Comparison of ENCODE assay signal across 21 mouse cellular contexts in the genomic region with DNA sequence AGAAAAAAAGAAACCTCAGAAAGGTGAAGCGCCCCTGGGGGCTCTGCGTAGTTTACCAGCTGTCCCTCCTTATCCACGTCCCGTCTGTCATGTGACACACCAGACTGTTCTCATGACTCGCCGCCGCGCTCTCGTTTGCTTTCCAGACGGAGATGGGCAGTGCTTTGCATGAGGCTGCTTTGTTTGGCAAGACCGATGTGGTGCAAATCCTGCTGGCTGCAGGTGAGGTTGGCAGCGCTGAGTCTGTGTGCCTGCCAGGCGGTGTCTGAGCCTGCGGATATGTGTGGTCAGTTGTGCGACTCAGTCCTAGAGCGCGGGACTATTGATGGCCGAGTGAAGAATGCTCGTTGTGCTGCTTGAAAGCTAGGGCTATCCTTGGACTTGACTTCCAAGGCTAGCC.
DNase-seq lines count a peak whose midpoint lies in the region; ATAC-seq and TF ChIP-seq lines count a peak whose summit lies in the region.
"Had no signal": no experiment of that assay in that cellular context is flagged by ENCODE, and none has a peak within 500 bp of the region (broad histone marks: within the 10 kb centered on the region; RNA-seq: fewer than 3 reads in every experiment).

No protein-coding gene starts in this region.

- TF ChIP-seq CTCF in cerebellum, adult 2 months (IDR thresholded peaks at IDR 0.05; ENCODE audit: borderline replicate concordance, insufficient read depth, low read depth, low read length), result no peak
- TF ChIP-seq CTCF in intestine, postnatal 0 days (IDR thresholded peaks at IDR 0.05; ENCODE audit: low read depth), result no peak

- no peaks in the 10 kb centered on the region for H3K9me3 ChIP-seq in intestine, postnatal 0 days (ENCODE audit: control insufficient read depth)
- H3K9me3 ChIP-seq in heart, embryonic 12.5 days (replicated peaks), result no peaks in the 10 kb centered on the region
- H3K9me3 ChIP-seq: embryonic facial prominence, embryonic 12.5 days; hindbrain, embryonic 10.5 days; intestine, embryonic 15.5 days; kidney, embryonic 15.5 days had no signal

- DNase-seq in cerebellum, adult 11 months, result peak; percentile 61
- peak; percentile 77 to 88 for DNase-seq in cerebellum, adult 2 months
- DNase-seq in cerebellum, postnatal 10 days, result peak; percentile 72
- no peak for DNase-seq in gastrocnemius, adult 18-20 months (ENCODE audit: low spot score)
- DNase-seq in right cerebral cortex, postnatal 36 days (ENCODE audit: low spot score in 2 of 2), result no peak
- DNase-seq: adrenal gland, postnatal 36 days; gastrocnemius, postnatal 14 days; heart, adult 2 months; kidney, adult 2 months had no signal

- no peaks in the 10 kb centered on the region for H3K27me3 ChIP-seq in cerebellum, adult 2 months (ENCODE audit: control insufficient read depth, insufficient read depth, low read length)
- H3K27me3 ChIP-seq in intestine, postnatal 0 days (replicated peaks; ENCODE audit: control insufficient read depth, insufficient read depth, low read length), result no peaks in the 10 kb centered on the region
- H3K27me3 ChIP-seq in heart, embryonic 12.5 days (replicated peaks), result no peaks in the 10 kb centered on the region
- H3K27me3 ChIP-seq: embryonic facial prominence, embryonic 12.5 days; intestine, embryonic 15.5 days; kidney, embryonic 15.5 days; Patski had no signal

- no peak overlapping the region for H3K27ac ChIP-seq in cerebellum, adult 2 months (ENCODE audit: insufficient read depth, low read length)
- H3K27ac ChIP-seq in intestine, postnatal 0 days (ENCODE audit: low read depth, low read length), result no peak overlapping the region
- H3K27ac ChIP-seq in heart, embryonic 12.5 days (ENCODE audit: poor library complexity, severe bottlenecking), result no peak overlapping the region
- H3K27ac ChIP-seq: embryonic facial prominence, embryonic 12.5 days; heart, adult 2 months; hindbrain, embryonic 10.5 days; hindbrain, embryonic 14.5 days; intestine, embryonic 15.5 days; kidney, embryonic 15.5 days had no signal

- no peak overlapping the region for H3K9ac ChIP-seq in intestine, postnatal 0 days (ENCODE audit: low read depth, low read length)
- no peak overlapping the region for H3K9ac ChIP-seq in heart, embryonic 12.5 days
- H3K9ac ChIP-seq: embryonic facial prominence, embryonic 12.5 days; hindbrain, embryonic 14.5 days; intestine, embryonic 15.5 days; kidney, embryonic 15.5 days had no signal

- no peak for TF ChIP-seq POLR2A in cerebellum, adult 2 months (IDR thresholded peaks at IDR 0.05; ENCODE audit: borderline replicate concordance, insufficient read depth, low read length)

- H3K4me3 ChIP-seq in cerebellum, adult 2 months (replicated peaks; ENCODE audit: insufficient read depth, low read depth, low read length), result no peak overlapping the region
- H3K4me3 ChIP-seq in intestine, postnatal 0 days (ENCODE audit: low read depth, low read length), result no peak overlapping the region
- H3K4me3 ChIP-seq in heart, embryonic 12.5 days, result no peak overlapping the region
- H3K4me3 ChIP-seq: embryonic facial prominence, embryonic 12.5 days; heart, adult 2 months; hindbrain, embryonic 10.5 days; intestine, embryonic 15.5 days; kidney, embryonic 15.5 days had no signal

- WGBS in cerebellum, adult 2 months, result 12% methylated on average over 19 of the region's 19 CpGs
- WGBS in intestine, postnatal 0 days, result 92% methylated on average over 19 of the region's 19 CpGs
- 93% methylated on average over 19 of the region's 19 CpGs for WGBS in heart, embryonic 12.5 days

- no peak for ATAC-seq in intestine, postnatal 0 days
- ATAC-seq in heart, embryonic 12.5 days (ENCODE audit: insufficient number of reproducible peaks, low FRiP score), result no peak
- ATAC-seq: activated CD4-positive, CD25-positive, alpha-beta regulatory T cell, adult 4 months; CD4-positive, CD25-positive, alpha-beta regulatory T cell, adult 4 months; forebrain, embryonic 16.5 days; intestine, embryonic 15.5 days; Patski had no signal

- H3K4me1 ChIP-seq in cerebellum, adult 2 months (ENCODE audit: control insufficient read depth, insufficient read depth, low read length), result peaks cover 45% of the 10 kb centered on the region
- H3K4me1 ChIP-seq in intestine, postnatal 0 days (replicated peaks; ENCODE audit: control insufficient read depth, insufficient read depth, low read length), result no peaks in the 10 kb centered on the region
- 0 out of 2 replicates have a peak, but pooled peaks cover 7% of the 10 kb centered on the region for H3K4me1 ChIP-seq in heart, embryonic 12.5 days (replicated peaks)
- H3K4me1 ChIP-seq: intestine, embryonic 15.5 days had no signal

- H3K36me3 ChIP-seq in intestine, postnatal 0 days (ENCODE audit: control insufficient read depth, insufficient read depth), result peaks cover 54% of the 10 kb centered on the region
- peaks cover 38% of the 10 kb centered on the region for H3K36me3 ChIP-seq in heart, embryonic 12.5 days

- no peak overlapping the region for H3K4me2 ChIP-seq in intestine, postnatal 0 days (replicated peaks; ENCODE audit: low read depth)
- no peak overlapping the region for H3K4me2 ChIP-seq in heart, embryonic 12.5 days
- H3K4me2 ChIP-seq: embryonic facial prominence, embryonic 12.5 days; heart, embryonic 11.5 days; hindbrain, embryonic 14.5 days; intestine, embryonic 15.5 days; kidney, embryonic 15.5 days had no signal

Comparison
In these comparisons a context has a peak if more than half of its experiments do, and no peak if none do; other contexts are left out.
1. DNase-seq: peak in cerebellum, adult 11 months (single experiment), cerebellum, adult 2 months (2 of 2) and cerebellum, postnatal 10 days (2 of 2); none in gastrocnemius, adult 18-20 months (single experiment) and right cerebral cortex, postnatal 36 days (0 of 2).